Mouse (Mus musculus) intestine, postnatal 0 days (tissue): ENCODE measurements around the gene Tcp10c. TPM values are rescaled to one million over a fixed set of nuclear protein-coding genes. Genes with fewer than 3 reads are reported as not detected.
"Not testable (repeated sequence)": the region's sequence is repeated elsewhere in the genome, so short reads cannot be mapped to it uniquely, and the experiment has no call there.

Experiments
- ATAC-seq: fragments of 200-750 bp; cut with Nextera tagmentation; 2 replicates; pipeline ENCODE4 v1.8.0; 2017; ENCODE audit warnings: mild to moderate bottlenecking, moderate TSS enrichment, moderate library complexity
- H3K27ac ChIP-seq: fragments of 300-500 bp; sonication (generic); 2 replicates; pipeline ENCODE4 v1.5.1; 2014; ENCODE audit warnings: mild to moderate bottlenecking, low read depth, low read length, moderate library complexity
- H3K27me3 ChIP-seq: fragments of 300-500 bp; sonication (generic); replicated peaks from 2 replicates; pipeline ENCODE4 v1.6.1; 2014; ENCODE audit warnings: low read length, mixed read lengths; ENCODE audit not compliant: control insufficient read depth, insufficient read depth
- H3K36me3 ChIP-seq: fragments of 300-500 bp; sonication (generic); 2 replicates; pipeline ENCODE4 v1.6.1; 2014; ENCODE audit warnings: mild to moderate bottlenecking, moderate library complexity; ENCODE audit not compliant: control insufficient read depth, insufficient read depth
- H3K4me1 ChIP-seq: fragments of 300-500 bp; sonication (generic); replicated peaks from 2 replicates; pipeline ENCODE4 v1.6.1; 2014; ENCODE audit warnings: antibody characterized with exemption, low read length, mixed read lengths; ENCODE audit not compliant: control insufficient read depth, insufficient read depth
- H3K4me2 ChIP-seq: fragments of 300-500 bp; sonication (generic); replicated peaks from 2 replicates; pipeline ENCODE4 v1.6.1; 2014; ENCODE audit warnings: low read depth, mild to moderate bottlenecking, moderate library complexity
- H3K4me3 ChIP-seq: fragments of 300-500 bp; sonication (generic); 2 replicates; pipeline ENCODE4 v1.5.1; 2014; ENCODE audit warnings: low read depth, low read length
- H3K9ac ChIP-seq: fragments of 300-500 bp; sonication (generic); 2 replicates; pipeline ENCODE4 v1.6.1; 2014; ENCODE audit warnings: mild to moderate bottlenecking, low read depth, low read length
- H3K9me3 ChIP-seq: fragments of 300-500 bp; sonication (generic); 2 replicates; pipeline ENCODE4 v1.6.1; 2016; ENCODE audit warnings: mixed run types; ENCODE audit not compliant: control insufficient read depth
- WGBS: fragments of 180-500 bp; shearing (Covaris S2); extraction: QIAGEN DNeasy Blood & Tissue Kit; methylation state at CpG from one replicate; pipeline ENCODE4 v1.1.7; 2014; 5-methylcytosine and 5-hydroxymethylcytosine counted together
- polyA plus RNA-seq: library from polyadenylated mRNA; unstranded; fragments of >200 nt; fragmentation: Nextera tagmentation; extraction: Ambion mirVana; gene quantifications from 2 replicates; pipeline ENCODE4 v1.2.1, GENCODE M21; 2015

Tcp10c gene
- polyA plus RNA-seq, 1 experiment from 2014 or later, result not detected

GRCm38 (mm10) chr17:13403527-13404131 lies 49.3 kb downstream of the Tcp10c start:
- H3K4me1 ChIP-seq, H3K27ac ChIP-seq, H3K9me3 ChIP-seq, H3K27me3 ChIP-seq, H3K4me3 ChIP-seq, ATAC-seq, H3K4me2 ChIP-seq, H3K36me3 ChIP-seq, H3K9ac ChIP-seq: not testable (repeated sequence)
- 81% methylated on average over 5 of the region's 5 CpGs for WGBS

GRCm38 (mm10) chr17:13406023-13406422 lies 51.7 kb downstream of the Tcp10c start:
- ATAC-seq, H3K4me2 ChIP-seq, H3K4me3 ChIP-seq, H3K4me1 ChIP-seq, H3K27me3 ChIP-seq, H3K27ac ChIP-seq, H3K9me3 ChIP-seq, H3K9ac ChIP-seq, H3K36me3 ChIP-seq: not testable (repeated sequence)
- WGBS, result 83% methylated on average over 3 of the region's 3 CpGs

GRCm38 (mm10) chr17:13406701-13407100 lies 52.3 kb downstream of the Tcp10c start:
- H3K4me3 ChIP-seq, ATAC-seq, H3K9me3 ChIP-seq, H3K4me2 ChIP-seq, H3K4me1 ChIP-seq, H3K27me3 ChIP-seq, H3K9ac ChIP-seq, H3K36me3 ChIP-seq, H3K27ac ChIP-seq: not testable (repeated sequence)
- 89% methylated on average over 5 of the region's 6 CpGs for WGBS

DNA sequence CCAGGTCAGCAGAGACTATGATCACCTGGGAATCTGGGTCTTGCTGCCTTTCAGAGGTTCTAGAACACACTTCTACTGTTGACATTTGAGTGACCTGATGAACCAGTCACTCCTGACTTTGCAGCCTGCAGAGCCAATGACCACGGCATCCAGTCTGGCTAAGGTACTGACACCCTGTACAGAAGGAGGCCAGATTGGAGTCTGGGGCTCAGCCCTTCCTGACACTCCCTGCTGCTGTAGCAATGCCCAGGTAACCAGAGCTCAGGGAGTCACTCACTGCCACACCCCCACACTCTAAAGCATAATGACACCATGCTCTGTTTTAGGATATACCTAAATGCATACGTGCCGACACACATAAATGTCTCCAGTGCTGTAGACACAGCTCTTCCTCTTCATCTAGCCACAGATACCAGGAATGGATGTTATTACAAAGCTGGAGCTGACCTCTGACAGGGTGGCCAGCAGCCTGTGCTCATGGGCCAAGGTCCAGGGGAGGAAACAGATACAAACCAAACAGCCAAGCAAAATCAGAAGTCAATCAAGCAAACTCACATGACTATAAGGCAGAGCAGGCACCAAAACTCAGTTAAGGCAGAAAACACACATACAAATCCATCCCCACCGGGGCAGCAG lies 53.4 kb downstream of the Tcp10c start:
- not testable (repeated sequence) for H3K36me3 ChIP-seq, H3K27me3 ChIP-seq, H3K4me3 ChIP-seq, H3K9ac ChIP-seq, H3K4me1 ChIP-seq, H3K27ac ChIP-seq, H3K9me3 ChIP-seq, H3K4me2 ChIP-seq
- WGBS, result 94% methylated on average over 3 of the region's 4 CpGs
- peak; percentile 81 for ATAC-seq

DNA sequence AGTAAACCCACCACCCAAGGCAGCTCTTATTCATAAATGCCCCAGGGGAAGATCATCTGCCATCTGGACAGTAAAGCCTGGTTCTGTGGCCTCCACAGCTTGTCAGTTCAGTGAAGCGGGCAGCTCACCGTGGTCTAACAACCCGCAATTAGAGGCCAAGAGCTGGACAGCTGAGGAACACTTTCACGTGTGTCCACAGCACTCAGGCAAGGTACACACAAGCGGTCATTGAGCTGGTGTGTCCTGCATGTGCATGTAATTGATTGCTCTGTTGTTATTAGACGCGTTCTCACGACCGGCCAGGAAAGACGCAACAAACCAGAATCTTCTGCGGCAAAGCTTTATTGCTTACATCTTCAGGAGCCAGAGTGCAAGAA lies 53.9 kb downstream of the Tcp10c start:
- 93% methylated on average over 9 of the region's 11 CpGs for WGBS
- H3K27ac ChIP-seq, H3K4me2 ChIP-seq, H3K4me3 ChIP-seq, H3K9me3 ChIP-seq, H3K4me1 ChIP-seq, H3K36me3 ChIP-seq, H3K9ac ChIP-seq, H3K27me3 ChIP-seq: not testable (repeated sequence)
- ATAC-seq, result peak; percentile 67

DNA sequence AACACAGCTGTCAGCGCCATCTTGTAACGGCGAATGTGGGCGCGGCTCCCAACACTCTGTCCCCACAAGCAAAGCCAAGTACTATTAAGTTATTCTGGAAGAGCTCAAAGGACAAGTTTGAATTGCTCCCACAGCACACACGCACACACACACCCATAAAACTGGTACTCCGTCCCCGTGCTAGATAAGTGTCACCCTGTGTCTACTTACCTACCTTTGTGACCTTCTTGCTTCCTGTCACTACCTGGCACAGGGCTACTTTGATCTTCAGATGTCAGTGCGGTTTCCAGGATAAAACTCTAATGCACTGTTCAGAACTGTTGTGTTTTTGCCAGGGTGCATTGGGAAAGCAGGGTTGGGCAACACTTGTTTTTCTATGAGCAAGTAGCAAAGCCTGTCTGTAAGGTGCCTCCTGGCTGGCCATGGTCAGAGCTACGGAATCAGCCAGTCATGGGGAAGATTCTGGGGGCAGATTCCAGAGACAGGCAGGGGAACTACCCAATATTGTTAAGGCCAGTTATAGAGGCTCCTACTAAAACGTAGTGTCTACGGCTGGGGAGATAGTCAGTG lies 66.7 kb downstream of the Tcp10c start:
- H3K36me3 ChIP-seq, H3K9ac ChIP-seq, H3K4me1 ChIP-seq, H3K27me3 ChIP-seq, H3K27ac ChIP-seq, H3K4me2 ChIP-seq, H3K9me3 ChIP-seq, H3K4me3 ChIP-seq: not testable (repeated sequence)
- 92% methylated on average over 9 of the region's 12 CpGs for WGBS
- peak; percentile 78 for ATAC-seq

DNA sequence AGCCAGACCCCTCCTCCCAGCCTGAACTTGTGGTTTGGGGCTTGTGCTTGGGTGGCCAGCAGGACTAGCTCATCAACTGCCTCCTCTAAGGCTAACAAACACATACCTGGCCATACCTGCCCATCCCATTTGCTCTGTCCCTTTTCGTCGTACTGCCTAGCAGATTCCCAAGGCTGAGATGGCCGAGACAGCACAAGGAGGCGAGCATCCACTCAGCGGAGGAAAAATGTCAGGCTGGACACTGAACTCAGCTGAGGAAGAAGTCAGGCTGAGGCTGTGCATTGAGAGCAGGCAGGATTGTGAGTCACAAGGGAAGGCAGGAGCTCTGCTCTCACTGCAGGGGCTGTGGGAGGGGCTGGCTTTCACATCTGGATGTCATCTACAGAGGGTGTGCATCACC lies 68.3 kb downstream of the Tcp10c start:
- not testable (repeated sequence) for H3K4me3 ChIP-seq, H3K9me3 ChIP-seq, H3K27ac ChIP-seq, H3K27me3 ChIP-seq, H3K4me1 ChIP-seq, H3K9ac ChIP-seq, H3K36me3 ChIP-seq, H3K4me2 ChIP-seq, ATAC-seq
- 84% methylated on average over 5 of the region's 5 CpGs for WGBS

GRCm38 (mm10) chr17:13423373-13424024 lies 69.1 kb downstream of the Tcp10c start:
- H3K9me3 ChIP-seq, H3K9ac ChIP-seq, H3K4me1 ChIP-seq, H3K4me2 ChIP-seq, H3K4me3 ChIP-seq, H3K27ac ChIP-seq, H3K36me3 ChIP-seq, H3K27me3 ChIP-seq: not testable (repeated sequence)
- 64% methylated on average over 8 of the region's 8 CpGs for WGBS
- peak; percentile 50; the same call in 1 of the 2 replicates for ATAC-seq

GRCm38 (mm10) chr17:13424321-13424720 lies 69.9 kb downstream of the Tcp10c start:
- WGBS, result 88% methylated on average over 6 of the region's 6 CpGs
- H3K9me3 ChIP-seq, H3K4me1 ChIP-seq, H3K9ac ChIP-seq, H3K36me3 ChIP-seq, H3K4me2 ChIP-seq, ATAC-seq, H3K27ac ChIP-seq, H3K4me3 ChIP-seq, H3K27me3 ChIP-seq: not testable (repeated sequence)
